Mouse (Mus musculus) monocyte, adult 2 months (primary cell): ENCODE measurements around the gene Lrfn3.

ENCODE experiments used
- DNase-seq, 2 experiments: peaks; one replicate each; pipeline ENCODE4 v3.0.0; 2022; ENCODE audit warnings: low spot score in 2 of 2, low read depth in 1 of 2

Gene Lrfn3

GRCm38 (mm10) chr7:30314721-30315155, 47.8 kb downstream of the Lrfn3 start, which contains the start of gene Syne4:
Syne4 (plus strand) TSS chr7:30314807.
- DNase-seq, result no peak

- no peak for DNase-seq
Measured at GRCm38 (mm10) chr7:30313666-30314320, 48.8 kb downstream of the Lrfn3 start.

GRCm38 (mm10) chr7:30310136-30310535, 52.4 kb downstream of the Lrfn3 start:
- no peak for DNase-seq

GRCm38 (mm10) chr7:30309395-30310129, 53.0 kb downstream of the Lrfn3 start:
- DNase-seq, result no peak

GRCm38 (mm10) chr7:30308076-30309005, 54.2 kb downstream of the Lrfn3 start, which contains the start of gene Alkbh6:
Alkbh6 (plus strand) TSS chr7:30308717.
- DNase-seq, result peak; percentile 82 to 87

GRCm38 (mm10) chr7:30306083-30306779, 56.3 kb downstream of the Lrfn3 start:
- no peak for DNase-seq
